Mouse (Mus musculus): ENCODE results near the gene St3gal4. TPM values are rescaled to one million over a fixed set of nuclear protein-coding genes. Genes with fewer than 3 reads are reported as not detected.
A peak's percentile ranks its signal among the peaks of the same experiment; 100 is the strongest.

The St3gal4 gene
- total and polyA plus RNA-seq, 2 experiments from 2014 or later = 18.2 to 22.6 TPM

- DNase-seq (no peak), ATAC-seq (no peak)
- 91% methylated on average over 3 of the region's 3 CpGs for WGBS
- H3K27ac ChIP-seq (ENCODE audit: low read depth, low read length) = no peak overlapping the region
- H3K4me2 ChIP-seq (ENCODE audit: low read depth) = no peak overlapping the region
- no peaks in the 10 kb centered on the region for H3K4me1 ChIP-seq (ENCODE audit: insufficient read depth)
- TF ChIP-seq CTCF (IDR thresholded peaks at IDR 0.05; ENCODE audit: low read depth) = no peak
- no peak overlapping the region for H3K4me3 ChIP-seq (ENCODE audit: low read depth, low read length)
- no peaks in the 10 kb centered on the region; the same call in 1 of the 2 replicates for H3K36me3 ChIP-seq (ENCODE audit: insufficient read depth)
- no peak overlapping the region for H3K9ac ChIP-seq
- no peaks in the 10 kb centered on the region for H3K27me3 ChIP-seq (ENCODE audit: insufficient read depth, low read length)
- H3K9me3 ChIP-seq (ENCODE audit: low read length) = no peaks in the 10 kb centered on the region
Measured at GRCm38 (mm10) chr9:35093350-35093749, 25.7 kb downstream of the St3gal4 start.

DNA sequence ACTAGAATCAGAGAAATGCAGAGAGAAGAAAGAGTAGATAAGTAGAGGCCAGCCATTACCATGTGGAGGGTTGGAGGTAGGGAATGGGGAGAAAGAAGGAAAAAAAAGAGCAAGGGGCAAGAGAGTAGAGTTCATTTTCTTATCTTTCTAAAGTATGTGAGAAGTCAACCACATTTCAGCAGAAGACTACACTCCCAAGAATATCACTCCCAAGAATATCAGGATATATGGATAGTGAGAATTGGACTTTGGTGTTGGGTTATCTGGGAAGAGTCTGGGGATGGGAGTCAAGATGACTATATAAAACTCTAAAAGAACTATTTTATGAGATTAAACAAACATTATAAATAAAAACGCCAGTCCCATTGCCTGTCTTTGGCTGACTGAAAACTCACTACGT lies 26.2 kb downstream of the St3gal4 start:
- no peak for ATAC-seq
- Histone ChIP-seq H3K36me3 (ENCODE audit: insufficient read depth) (no peaks in the 10 kb centered on the region; the same call in 1 of the 2 replicates), H3K9ac (no peak overlapping the region), H3K4me1 (ENCODE audit: insufficient read depth) (no peaks in the 10 kb centered on the region), H3K4me2 (ENCODE audit: low read depth) (no peak overlapping the region), H3K27me3 (ENCODE audit: insufficient read depth, low read length) (no peaks in the 10 kb centered on the region), H3K4me3 (ENCODE audit: low read depth, low read length) (no peak overlapping the region), H3K9me3 (ENCODE audit: low read length) (no peaks in the 10 kb centered on the region), H3K27ac (ENCODE audit: low read depth, low read length) (no peak overlapping the region)
- 97% methylated on average over 2 of the region's 2 CpGs for WGBS
- TF ChIP-seq CTCF (IDR thresholded peaks at IDR 0.05; ENCODE audit: low read depth) = no peak
- no peak for DNase-seq

- H3K27ac ChIP-seq (ENCODE audit: low read depth, low read length) = no peak overlapping the region
- H3K4me1 ChIP-seq (ENCODE audit: insufficient read depth) = no peaks in the 10 kb centered on the region
- no peaks in the 10 kb centered on the region for H3K27me3 ChIP-seq (ENCODE audit: insufficient read depth, low read length)
- H3K36me3 ChIP-seq (ENCODE audit: insufficient read depth) = no peaks in the 10 kb centered on the region
- DNase-seq (no peak), ATAC-seq (peak; percentile 8; the same call in 1 of the 2 replicates)
- no peak for TF ChIP-seq CTCF (IDR thresholded peaks at IDR 0.05; ENCODE audit: low read depth)
- 82% methylated on average over 2 of the region's 2 CpGs for WGBS
- H3K9me3 ChIP-seq (ENCODE audit: low read length) = no peaks in the 10 kb centered on the region
- no peak overlapping the region for H3K4me3 ChIP-seq (ENCODE audit: low read depth, low read length)
- H3K9ac ChIP-seq = no peak overlapping the region
- no peak overlapping the region for H3K4me2 ChIP-seq (ENCODE audit: low read depth)
Measured at GRCm38 (mm10) chr9:35061446-35061845, 57.6 kb downstream of the St3gal4 start.

DNA sequence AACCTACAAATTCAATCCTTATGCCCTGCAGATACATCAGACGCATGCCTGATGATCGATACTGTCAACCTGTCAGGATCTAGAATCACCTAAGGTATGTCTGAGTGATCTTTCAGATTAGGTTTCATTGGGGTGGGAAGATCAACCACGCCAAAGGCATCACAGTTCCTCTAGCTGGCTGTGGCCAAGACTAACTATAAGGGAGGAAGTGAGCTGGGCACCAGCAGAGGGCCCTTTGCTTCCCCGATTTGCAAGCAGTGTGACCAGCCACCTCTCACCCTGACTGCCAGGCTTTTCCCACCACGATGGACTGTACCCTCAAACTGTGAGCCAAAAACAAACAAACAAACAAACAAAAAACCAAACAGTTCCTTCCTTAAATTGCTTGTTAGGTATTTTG lies 59.2 kb downstream of the St3gal4 start:
- Histone ChIP-seq H3K4me2 (ENCODE audit: low read depth) (no peak overlapping the region), H3K27ac (ENCODE audit: low read depth, low read length) (no peak overlapping the region), H3K36me3 (ENCODE audit: insufficient read depth) (no peaks in the 10 kb centered on the region), H3K4me3 (ENCODE audit: low read depth, low read length) (no peak overlapping the region), H3K9me3 (ENCODE audit: low read length) (no peaks in the 10 kb centered on the region), H3K9ac (no peak overlapping the region), H3K4me1 (ENCODE audit: insufficient read depth) (no peaks in the 10 kb centered on the region), H3K27me3 (ENCODE audit: insufficient read depth, low read length) (no peaks in the 10 kb centered on the region)
- 95% methylated on average over 5 of the region's 5 CpGs for WGBS
- ATAC-seq (no peak), DNase-seq (no peak)
- no peak for TF ChIP-seq CTCF (IDR thresholded peaks at IDR 0.05; ENCODE audit: low read depth)

GRCm38 (mm10) chr9:35058596-35059354 lies 60.3 kb downstream of the St3gal4 start:
- no peak for TF ChIP-seq CTCF (IDR thresholded peaks at IDR 0.05; ENCODE audit: low read depth)
- no peaks in the 10 kb centered on the region for H3K9me3 ChIP-seq (ENCODE audit: low read length)
- H3K4me2 ChIP-seq (ENCODE audit: low read depth) = no peak overlapping the region
- H3K36me3 ChIP-seq (ENCODE audit: insufficient read depth) = no peaks in the 10 kb centered on the region
- ATAC-seq (no peak), DNase-seq (no peak)
- no peak overlapping the region for H3K4me3 ChIP-seq (ENCODE audit: low read depth, low read length)
- H3K27me3 ChIP-seq (ENCODE audit: insufficient read depth, low read length) = no peaks in the 10 kb centered on the region
- WGBS = 95% methylated on average over 2 of the region's 2 CpGs
- no peaks in the 10 kb centered on the region for H3K4me1 ChIP-seq (ENCODE audit: insufficient read depth)
- H3K9ac ChIP-seq = no peak overlapping the region
- no peak overlapping the region for H3K27ac ChIP-seq (ENCODE audit: low read depth, low read length)

DNA sequence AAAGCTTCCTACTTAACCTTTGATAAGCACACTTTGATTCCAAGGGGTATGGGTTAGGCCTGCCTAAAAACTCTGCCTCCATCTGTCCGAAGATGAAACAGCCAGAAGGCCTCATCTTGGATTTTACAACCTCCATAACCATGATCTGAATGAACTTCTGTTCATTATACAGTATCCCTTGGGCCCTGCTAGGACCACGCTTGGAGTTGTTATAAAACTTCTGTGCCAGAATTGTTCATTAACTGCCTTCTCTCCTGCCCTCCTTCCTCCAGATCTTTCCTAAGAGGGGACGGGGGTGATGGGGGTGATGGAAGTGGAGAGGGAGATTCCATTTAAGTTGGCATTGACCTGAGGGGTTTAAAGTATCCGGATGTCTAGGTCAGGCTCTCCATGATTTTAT lies 60.9 kb downstream of the St3gal4 start:
- Histone ChIP-seq H3K36me3 (ENCODE audit: insufficient read depth) (0 out of 2 replicates have a peak, but pooled peaks cover under 1% of the 10 kb centered on the region), H3K9ac (no peak overlapping the region), H3K4me2 (ENCODE audit: low read depth) (no peak overlapping the region), H3K27me3 (ENCODE audit: insufficient read depth, low read length) (no peaks in the 10 kb centered on the region), H3K27ac (ENCODE audit: low read depth, low read length) (no peak overlapping the region), H3K9me3 (ENCODE audit: low read length) (no peaks in the 10 kb centered on the region), H3K4me1 (ENCODE audit: insufficient read depth) (no peaks in the 10 kb centered on the region), H3K4me3 (ENCODE audit: low read depth, low read length) (no peak overlapping the region)
- 95% methylated on average over 4 of the region's 4 CpGs for WGBS
- no peak for TF ChIP-seq CTCF (IDR thresholded peaks at IDR 0.05; ENCODE audit: low read depth)
- ATAC-seq (no peak), DNase-seq (no peak)

DNA sequence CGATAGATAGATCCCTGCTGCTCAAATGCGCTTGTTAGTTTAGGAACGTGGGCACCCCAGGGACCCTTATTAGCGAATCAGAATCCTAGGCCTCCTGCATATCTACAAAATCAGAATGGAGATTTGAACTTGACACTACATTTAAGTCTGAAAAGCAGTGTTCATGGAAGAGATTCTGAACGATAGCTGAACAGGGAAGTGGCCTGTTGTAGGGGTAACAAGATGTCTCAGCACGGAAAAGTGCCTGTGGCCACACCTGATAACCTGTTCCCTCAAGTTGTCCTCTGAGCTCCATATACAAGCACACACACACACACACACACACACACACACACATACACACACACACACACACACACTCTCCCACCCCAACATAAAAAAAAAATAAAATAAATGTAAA lies 61.4 kb downstream of the St3gal4 start:
- H3K36me3 ChIP-seq (ENCODE audit: insufficient read depth) = peaks cover 6% of the 10 kb centered on the region; the same call in 1 of the 2 replicates
- no peak for DNase-seq
- H3K4me2 ChIP-seq (ENCODE audit: low read depth) = no peak overlapping the region
- WGBS = 89% methylated on average over 6 of the region's 6 CpGs
- no peak overlapping the region for H3K9ac ChIP-seq
- no peak overlapping the region for H3K4me3 ChIP-seq (ENCODE audit: low read depth, low read length)
- no peaks in the 10 kb centered on the region for H3K4me1 ChIP-seq (ENCODE audit: insufficient read depth)
- no peak for TF ChIP-seq CTCF (IDR thresholded peaks at IDR 0.05; ENCODE audit: low read depth)
- no peaks in the 10 kb centered on the region for H3K27me3 ChIP-seq (ENCODE audit: insufficient read depth, low read length)
- ATAC-seq = no peak
- H3K27ac ChIP-seq (ENCODE audit: low read depth, low read length) = no peak overlapping the region
- H3K9me3 ChIP-seq (ENCODE audit: low read length) = no peaks in the 10 kb centered on the region

Measured in forebrain, postnatal 0 days (tissue).